Mouse (Mus musculus): ENCODE results near the gene Hoxd8. TPM values are rescaled to one million over a fixed set of nuclear protein-coding genes. Genes with fewer than 3 reads are reported as not detected.

Hoxd8 gene
- polyA plus RNA-seq, 1 experiment from 2014 or later = not detected

GRCm38 (mm10) chr2:74666411-74666810 lies 38.0 kb upstream of the Hoxd8 start:
- no peak overlapping the region for H3K27ac ChIP-seq
- H3K79me2 ChIP-seq (ENCODE audit: inconsistent target) = no peaks in the 10 kb centered on the region
- no peaks in the 10 kb centered on the region for H3K36me3 ChIP-seq (ENCODE audit: inconsistent target)
- 5% methylated on average over 7 of the region's 7 CpGs for WGBS (ENCODE audit: missing documents)
- no peak overlapping the region for H3K4me3 ChIP-seq (ENCODE audit: inconsistent target)

GRCm38 (mm10) chr2:74667191-74667841 lies 37.1 kb upstream of the Hoxd8 start:
- H3K79me2 ChIP-seq (ENCODE audit: inconsistent target) = no peaks in the 10 kb centered on the region
- no peak overlapping the region for H3K4me3 ChIP-seq (ENCODE audit: inconsistent target)
- no peak overlapping the region for H3K27ac ChIP-seq
- H3K36me3 ChIP-seq (ENCODE audit: inconsistent target) = no peaks in the 10 kb centered on the region
- WGBS (ENCODE audit: missing documents) = 12% methylated on average over 36 of the region's 36 CpGs

GRCm38 (mm10) chr2:74667842-74668357 lies 36.5 kb upstream of the Hoxd8 start, which contains the start of gene Hoxd13:
Gene Hoxd13 (plus strand): TSS chr2:74668310.
- WGBS (ENCODE audit: missing documents) = 2% methylated on average over 22 of the region's 51 CpGs
- H3K4me3 ChIP-seq (ENCODE audit: inconsistent target) = no peak within 1 kb of the TSS

DNA sequence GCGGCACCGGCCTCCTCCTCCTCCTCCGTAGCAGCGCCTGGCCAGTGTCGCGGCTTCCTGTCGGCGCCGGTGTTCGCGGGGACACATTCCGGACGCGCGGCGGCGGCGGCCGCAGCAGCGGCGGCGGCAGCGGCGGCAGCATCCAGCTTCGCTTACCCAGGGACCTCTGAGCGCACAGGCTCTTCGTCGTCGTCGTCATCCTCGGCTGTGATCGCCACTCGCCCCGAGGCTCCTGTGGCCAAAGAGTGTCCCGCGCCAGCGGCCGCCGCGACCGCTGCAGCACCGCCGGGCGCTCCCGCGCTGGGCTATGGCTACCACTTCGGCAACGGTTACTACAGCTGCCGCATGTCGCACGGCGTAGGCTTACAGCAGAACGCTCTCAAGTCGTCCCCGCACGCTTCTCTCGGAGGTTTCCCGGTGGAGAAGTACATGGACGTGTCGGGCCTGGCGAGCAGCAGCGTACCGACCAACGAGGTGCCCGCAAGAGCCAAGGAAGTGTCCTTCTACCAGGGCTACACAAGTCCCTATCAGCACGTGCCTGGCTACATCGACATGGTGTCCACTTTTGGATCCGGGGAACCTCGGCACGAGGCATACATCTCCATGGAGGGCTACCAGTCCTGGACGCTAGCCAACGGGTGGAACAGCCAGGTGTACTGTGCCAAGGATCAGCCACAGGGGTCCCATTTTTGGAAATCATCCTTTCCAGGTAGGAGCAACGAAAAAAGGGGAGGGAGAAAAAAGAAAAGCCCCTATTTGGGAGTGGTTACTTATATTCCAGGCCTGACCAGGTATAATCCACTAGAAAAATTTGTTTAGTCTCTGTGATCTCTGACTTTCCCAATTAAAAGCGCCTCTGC lies 35.8 kb upstream of the Hoxd8 start:
- H3K4me3 ChIP-seq (ENCODE audit: inconsistent target) = no peak overlapping the region
- no peaks in the 10 kb centered on the region for H3K36me3 ChIP-seq (ENCODE audit: inconsistent target)
- H3K27ac ChIP-seq = no peak overlapping the region
- H3K79me2 ChIP-seq (ENCODE audit: inconsistent target) = no peaks in the 10 kb centered on the region
- WGBS (ENCODE audit: missing documents) = 2% methylated on average over 59 of the region's 74 CpGs

More at GRCm38 (mm10) chr2:74667842-74668357, 36.5 kb upstream of the Hoxd8 start, which contains the start of gene Hoxd13:
- Histone ChIP-seq H3K27ac (no peak within 1 kb of the TSS), H3K79me2 (ENCODE audit: inconsistent target) (no peaks in the 10 kb centered on the region), H3K36me3 (ENCODE audit: inconsistent target) (no peaks in the 10 kb centered on the region)

DNA sequence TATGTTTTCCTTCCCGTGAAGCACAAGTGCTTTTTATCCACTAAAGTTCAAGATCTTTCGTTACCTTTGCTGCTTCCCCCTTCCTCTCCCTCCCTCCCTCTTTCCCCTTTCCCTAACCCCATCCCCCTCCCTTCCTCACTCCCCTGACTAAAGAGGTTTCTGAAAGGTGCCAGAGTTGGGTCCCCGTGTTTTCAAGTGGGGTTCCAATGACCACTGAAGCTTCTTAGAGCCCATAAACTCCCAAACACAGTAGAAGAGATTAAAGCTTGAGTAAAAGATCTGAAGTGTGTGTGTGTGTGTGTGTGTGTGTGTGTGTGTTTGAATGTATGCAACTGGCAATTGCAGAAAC lies 35.2 kb upstream of the Hoxd8 start:
- WGBS (ENCODE audit: missing documents) = 3% methylated on average over 3 of the region's 3 CpGs
- Histone ChIP-seq H3K27ac (no peak overlapping the region), H3K79me2 (ENCODE audit: inconsistent target) (no peaks in the 10 kb centered on the region), H3K4me3 (ENCODE audit: inconsistent target) (no peak overlapping the region), H3K36me3 (ENCODE audit: inconsistent target) (no peaks in the 10 kb centered on the region)

DNA sequence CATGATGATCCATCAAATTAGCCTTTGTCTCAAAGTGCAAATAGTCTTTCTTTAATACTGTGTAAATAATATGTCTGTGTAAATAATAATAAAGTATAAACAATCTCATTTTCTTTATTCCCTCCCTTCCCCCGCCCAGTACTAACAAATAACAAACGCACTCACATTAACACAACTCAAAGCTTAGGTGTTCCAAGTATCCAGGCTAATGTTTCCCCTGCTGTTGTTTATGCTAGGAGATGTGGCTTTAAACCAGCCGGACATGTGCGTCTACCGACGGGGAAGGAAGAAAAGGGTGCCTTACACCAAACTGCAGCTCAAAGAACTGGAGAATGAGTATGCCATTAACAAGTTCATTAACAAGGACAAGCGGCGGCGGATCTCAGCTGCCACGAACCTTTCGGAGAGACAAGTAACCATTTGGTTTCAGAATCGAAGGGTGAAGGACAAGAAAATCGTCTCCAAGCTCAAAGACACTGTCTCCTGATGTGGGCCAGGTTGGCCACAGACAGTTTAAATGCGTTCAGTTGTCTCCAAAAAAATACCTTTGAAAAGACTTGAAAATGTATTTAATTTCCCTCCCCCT lies 34.7 kb upstream of the Hoxd8 start:
- 10% methylated on average over 14 of the region's 14 CpGs for WGBS (ENCODE audit: missing documents)
- Histone ChIP-seq H3K79me2 (ENCODE audit: inconsistent target) (no peaks in the 10 kb centered on the region), H3K4me3 (ENCODE audit: inconsistent target) (no peak overlapping the region), H3K36me3 (ENCODE audit: inconsistent target) (no peaks in the 10 kb centered on the region), H3K27ac (no peak overlapping the region)

GRCm38 (mm10) chr2:74670632-74671188 lies 33.7 kb upstream of the Hoxd8 start:
- Histone ChIP-seq H3K79me2 (ENCODE audit: inconsistent target) (no peaks in the 10 kb centered on the region), H3K27ac (no peak overlapping the region), H3K36me3 (ENCODE audit: inconsistent target) (no peaks in the 10 kb centered on the region), H3K4me3 (ENCODE audit: inconsistent target) (no peak overlapping the region)
- 26% methylated on average over 3 of the region's 3 CpGs for WGBS (ENCODE audit: missing documents)

DNA sequence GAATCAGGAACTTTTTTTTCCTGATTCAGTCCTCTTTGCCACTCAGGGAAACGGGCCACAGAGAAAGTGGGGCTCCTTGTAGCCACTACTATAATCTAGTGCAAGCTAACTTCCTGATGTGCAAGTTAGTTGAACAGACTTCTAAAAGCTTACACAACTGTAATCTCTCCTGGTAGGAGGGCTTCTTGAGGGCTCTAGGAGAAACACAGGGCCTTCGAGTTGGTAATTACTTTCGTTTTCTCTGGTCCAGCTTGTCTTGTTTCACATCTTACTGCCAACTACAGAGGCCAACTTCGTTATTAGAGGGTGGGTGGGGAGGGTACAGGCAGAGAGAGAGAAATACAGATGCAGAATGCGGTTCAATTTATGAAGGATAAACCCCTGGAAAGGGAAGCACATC lies 32.6 kb upstream of the Hoxd8 start:
- H3K4me3 ChIP-seq (ENCODE audit: inconsistent target) = no peak overlapping the region
- no peaks in the 10 kb centered on the region for H3K79me2 ChIP-seq (ENCODE audit: inconsistent target)
- H3K27ac ChIP-seq = no peak overlapping the region
- no peaks in the 10 kb centered on the region for H3K36me3 ChIP-seq (ENCODE audit: inconsistent target)
- WGBS (ENCODE audit: missing documents) = 38% methylated on average over 5 of the region's 5 CpGs

- H3K36me3 ChIP-seq (ENCODE audit: inconsistent target) = no peaks in the 10 kb centered on the region
- H3K27ac ChIP-seq = no peak overlapping the region
- 7% methylated on average over 28 of the region's 40 CpGs for WGBS (ENCODE audit: missing documents)
- H3K79me2 ChIP-seq (ENCODE audit: inconsistent target) = no peaks in the 10 kb centered on the region
- no peak overlapping the region for H3K4me3 ChIP-seq (ENCODE audit: inconsistent target)
Measured at GRCm38 (mm10) chr2:74672481-74673362, 31.7 kb upstream of the Hoxd8 start.

GRCm38 (mm10) chr2:74673835-74674425 lies 30.5 kb upstream of the Hoxd8 start:
- no peaks in the 10 kb centered on the region for H3K36me3 ChIP-seq (ENCODE audit: inconsistent target)
- WGBS (ENCODE audit: missing documents) = 7% methylated on average over 21 of the region's 24 CpGs
- H3K79me2 ChIP-seq (ENCODE audit: inconsistent target) = no peaks in the 10 kb centered on the region
- H3K4me3 ChIP-seq (ENCODE audit: inconsistent target) = no peak overlapping the region
- H3K27ac ChIP-seq = no peak overlapping the region

DNA sequence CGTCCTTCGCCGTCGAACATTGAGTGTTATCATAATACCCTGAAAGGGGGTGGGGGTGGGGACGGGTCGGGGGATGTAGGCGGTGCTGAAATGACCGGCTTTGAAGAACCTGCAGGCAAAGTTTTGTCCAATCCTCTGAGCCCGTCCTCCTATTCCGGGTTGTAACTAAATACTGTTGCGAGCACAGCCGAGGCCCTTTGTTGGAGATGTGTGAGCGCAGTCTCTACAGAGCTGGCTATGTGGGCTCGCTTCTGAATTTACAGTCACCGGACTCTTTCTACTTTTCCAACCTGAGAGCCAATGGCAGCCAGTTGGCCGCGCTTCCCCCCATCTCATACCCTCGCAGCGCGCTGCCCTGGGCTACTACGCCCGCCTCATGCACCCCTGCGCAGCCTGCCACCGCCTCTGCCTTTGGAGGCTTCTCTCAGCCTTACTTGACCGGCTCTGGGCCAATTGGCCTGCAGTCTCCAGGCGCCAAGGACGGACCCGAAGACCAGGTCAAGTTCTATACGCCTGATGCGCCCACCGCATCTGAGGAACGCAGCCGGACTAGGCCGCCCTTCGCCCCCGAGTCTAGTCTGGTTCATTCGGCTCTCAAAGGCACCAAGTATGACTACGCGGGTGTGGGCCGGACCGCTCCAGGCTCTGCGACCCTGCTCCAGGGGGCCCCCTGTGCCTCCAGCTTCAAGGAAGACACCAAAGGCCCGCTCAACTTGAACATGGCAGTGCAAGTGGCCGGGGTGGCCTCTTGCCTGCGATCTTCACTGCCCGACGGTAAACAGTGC lies 29.3 kb upstream of the Hoxd8 start, which contains the start of gene Hoxd12:
Gene Hoxd12 (plus strand): TSS at position 133 of the 785 bp plus-strand sequence.
- 11% methylated on average over 47 of the region's 47 CpGs for WGBS (ENCODE audit: missing documents)
- Histone ChIP-seq H3K4me3 (ENCODE audit: inconsistent target) (no peak within 1 kb of the TSS), H3K36me3 (ENCODE audit: inconsistent target) (no peaks in the 10 kb centered on the region), H3K27ac (no peak within 1 kb of the TSS), H3K79me2 (ENCODE audit: inconsistent target) (no peaks in the 10 kb centered on the region)

DNA sequence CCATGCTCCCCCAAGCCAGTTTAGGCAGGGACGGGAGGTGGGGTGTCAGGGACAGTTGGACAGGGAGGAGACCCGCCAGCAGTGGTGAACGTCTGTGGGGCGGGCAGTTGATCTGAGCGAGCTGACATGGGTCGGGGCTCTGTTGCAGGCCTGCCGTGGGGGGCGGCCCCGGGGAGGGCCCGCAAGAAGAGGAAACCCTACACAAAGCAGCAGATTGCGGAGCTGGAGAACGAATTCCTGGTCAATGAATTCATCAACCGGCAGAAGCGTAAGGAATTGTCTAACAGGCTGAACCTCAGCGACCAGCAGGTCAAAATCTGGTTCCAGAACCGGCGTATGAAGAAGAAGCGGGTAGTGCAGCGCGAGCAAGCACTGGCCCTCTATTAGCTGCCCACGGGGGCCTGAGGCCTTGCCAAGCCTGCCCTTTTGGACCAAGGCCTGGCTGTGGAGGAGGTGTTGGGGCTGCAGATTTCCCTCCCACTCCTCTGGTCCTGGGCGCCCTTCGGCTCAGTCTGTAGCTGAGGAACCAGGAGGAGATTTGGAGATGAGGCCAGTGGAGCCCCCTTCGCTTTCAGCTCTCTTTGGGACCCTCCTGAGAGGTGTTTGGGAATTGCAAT lies 28.6 kb upstream of the Hoxd8 start:
- Histone ChIP-seq H3K36me3 (ENCODE audit: inconsistent target) (no peaks in the 10 kb centered on the region), H3K79me2 (ENCODE audit: inconsistent target) (no peaks in the 10 kb centered on the region), H3K27ac (no peak overlapping the region), H3K4me3 (ENCODE audit: inconsistent target) (no peak overlapping the region)
- WGBS (ENCODE audit: missing documents) = 13% methylated on average over 23 of the region's 24 CpGs

All from macrophage (primary cell).